Mouse (Mus musculus) duodenum, adult 2 months (tissue): ENCODE measurements around the gene Klk1b26. TPM values are rescaled to one million over a fixed set of nuclear protein-coding genes. Genes with fewer than 3 reads are reported as not detected.

Source experiments
- polyA plus RNA-seq: library from polyadenylated mRNA; depleted of rRNA; stranded (reverse); fragments of >200 nt; gene quantifications from 2 replicates; pipeline ENCODE4 v1.2.3, GENCODE M21; 2012; ENCODE audit warnings: low replicate concordance; rRNA removed

Klk1b26 gene
- polyA plus RNA-seq, result not detected in 2 replicates

GRCm38 (mm10) chr7:44011868-44012267 is at the start of gene Klk1b26:
TSS of gene Klk1b26 (plus strand) at chr7:44012168.

GRCm38 (mm10) chr7:43966451-43966850 is 45.5 kb upstream of the Klk1b26 start, which contains the start of gene Klk1b1:
TSS of gene Klk1b1 (plus strand) at chr7:43966751.

GRCm38 (mm10) chr7:43975761-43976160 is 36.2 kb upstream of the Klk1b26 start, which contains the start of gene Klk1b9:
TSS of gene Klk1b9 (plus strand) at chr7:43976061.

GRCm38 (mm10) chr7:43995577-43995976 is 16.4 kb upstream of the Klk1b26 start, which contains the start of gene Klk1b11:
TSS of gene Klk1b11 (plus strand) at chr7:43995877.

GRCm38 (mm10) chr7:44051990-44052389 is 40.0 kb downstream of the Klk1b26 start, which contains the start of gene Klk1b27:
TSS of gene Klk1b27 (plus strand) at chr7:44052290.

Other genes with a start within 250 kb of the Klk1b26 start
- gene Klk12, start 243.3 kb upstream of the Klk1b26 start, polyA plus RNA-seq, result not detected in 2 replicates
- gene Klk11, start 237.6 kb upstream of the Klk1b26 start, polyA plus RNA-seq, result 0.21 TPM in 1 of 2 replicates, not detected in the other
- 0.28 and 0.37 TPM in 2 replicates for gene Klk10, start 231.1 kb upstream of the Klk1b26 start, polyA plus RNA-seq
- gene Klk9, start 220.3 kb upstream of the Klk1b26 start, polyA plus RNA-seq, result not detected in 2 replicates
- 1.2 and 2.8 TPM in 2 replicates for gene Klk8, start 214.6 kb upstream of the Klk1b26 start, polyA plus RNA-seq
- not detected in 2 replicates for gene Klk7, start 200.9 kb upstream of the Klk1b26 start, polyA plus RNA-seq
- gene Klk6, start 187.7 kb upstream of the Klk1b26 start, polyA plus RNA-seq, result not detected in 2 replicates
- not detected in 2 replicates for gene Klk5, start 170.2 kb upstream of the Klk1b26 start, polyA plus RNA-seq
- not detected in 2 replicates for gene Klk4, start 131.0 kb upstream of the Klk1b26 start, polyA plus RNA-seq
- gene Klk15, start 78.4 kb upstream of the Klk1b26 start, polyA plus RNA-seq, result not detected in 2 replicates
- not detected in 2 replicates for gene Klk1b8, start 61.5 kb upstream of the Klk1b26 start, polyA plus RNA-seq
- gene Klk1b1, start 45.4 kb upstream of the Klk1b26 start, polyA plus RNA-seq, result not detected in 2 replicates
- gene Klk1b9, start 36.1 kb upstream of the Klk1b26 start, polyA plus RNA-seq, result not detected in 2 replicates
- 0.49 TPM in 1 of 2 replicates, not detected in the other for gene Klk1b11, start 16.3 kb upstream of the Klk1b26 start, polyA plus RNA-seq
- gene Klk1b27, start 40.1 kb downstream of the Klk1b26 start, polyA plus RNA-seq, result 0.14 and 0.25 TPM in 2 replicates
- gene Klk1b21, start 90.2 kb downstream of the Klk1b26 start, polyA plus RNA-seq, result not detected in 2 replicates
- gene Klk1b22, start 100.5 kb downstream of the Klk1b26 start, polyA plus RNA-seq, result not detected in 2 replicates
- not detected in 2 replicates for gene Klk1b16, start 124.6 kb downstream of the Klk1b26 start, polyA plus RNA-seq
- 0.19 TPM in 1 of 2 replicates, not detected in the other for gene Klk1b24, start 176.1 kb downstream of the Klk1b26 start, polyA plus RNA-seq
- gene Klk1b3, start 186.0 kb downstream of the Klk1b26 start, polyA plus RNA-seq, result 1.8 TPM in 1 of 2 replicates, not detected in the other
- gene Klk1b4, start 195.3 kb downstream of the Klk1b26 start, polyA plus RNA-seq, result 5.1 TPM in 1 of 2 replicates, not detected in the other
- 0.65 and 5.5 TPM in 2 replicates for gene Klk1b5, start 203.8 kb downstream of the Klk1b26 start, polyA plus RNA-seq
- 81.1 and 870 TPM in 2 replicates for gene Klk1, start 213.2 kb downstream of the Klk1b26 start, polyA plus RNA-seq
- gene Gm36864, start 224.0 kb downstream of the Klk1b26 start, polyA plus RNA-seq, result 0.08 TPM in 1 of 2 replicates, not detected in the other
- gene 1700028J19Rik, start 234.5 kb downstream of the Klk1b26 start, polyA plus RNA-seq, result 1.4 TPM in 2 replicates
- gene 2410002F23Rik, start 234.6 kb downstream of the Klk1b26 start, polyA plus RNA-seq, result 67.9 and 113 TPM in 2 replicates
- gene Acp4, start 245.2 kb downstream of the Klk1b26 start, polyA plus RNA-seq, result not detected in 2 replicates
- gene Gm15517, start 249.3 kb downstream of the Klk1b26 start, polyA plus RNA-seq, result 0.60 TPM in 1 of 2 replicates, not detected in the other